Mouse (Mus musculus) kidney, embryonic 14.5 days (tissue): ENCODE measurements around the gene Pi4k2b. TPM values are rescaled to one million over a fixed set of nuclear protein-coding genes. Genes with fewer than 3 reads are reported as not detected.

Experiments
- ATAC-seq: fragments of 200-750 bp; cut with Nextera tagmentation; 2 replicates; pipeline ENCODE4 v1.8.0; 2017; ENCODE audit warnings: moderate number of reproducible peaks, mild to moderate bottlenecking, moderate TSS enrichment, moderate library complexity; ENCODE audit not compliant: low FRiP score, low TSS enrichment
- H3K27ac ChIP-seq: fragments of 300-500 bp; sonication (generic); 2 replicates; pipeline ENCODE4 v1.5.1; 2014; ENCODE audit warnings: low read depth, mild to moderate bottlenecking, low read length, moderate library complexity, mixed read lengths
- H3K27me3 ChIP-seq: fragments of 300-500 bp; sonication (generic); 2 replicates; pipeline ENCODE4 v1.6.1; 2014; ENCODE audit warnings: mild to moderate bottlenecking, low read length; ENCODE audit not compliant: control insufficient read depth, insufficient read depth
- H3K36me3 ChIP-seq: fragments of 300-500 bp; sonication (generic); 2 replicates; pipeline ENCODE4 v1.6.1; 2014; ENCODE audit warnings: low read length, mixed read lengths; ENCODE audit not compliant: control insufficient read depth, insufficient read depth
- H3K4me1 ChIP-seq: fragments of 300-500 bp; sonication (generic); 2 replicates; pipeline ENCODE4 v1.6.1; 2014; ENCODE audit warnings: low read length, mixed read lengths; ENCODE audit not compliant: control insufficient read depth, insufficient read depth
- H3K4me2 ChIP-seq: fragments of 300-500 bp; sonication (generic); replicated peaks from 2 replicates; pipeline ENCODE4 v1.6.1; 2014; ENCODE audit warnings: low read depth, mild to moderate bottlenecking, low read length
- H3K4me3 ChIP-seq: fragments of 300-500 bp; sonication (generic); 2 replicates; pipeline ENCODE4 v1.5.1; 2014; ENCODE audit warnings: mild to moderate bottlenecking, low read length
- H3K9ac ChIP-seq: fragments of 300-500 bp; sonication (generic); 2 replicates; pipeline ENCODE4 v1.6.1; 2014; ENCODE audit warnings: low read depth, mild to moderate bottlenecking, low read length, moderate library complexity
- H3K9me3 ChIP-seq: fragments of 300-500 bp; sonication (generic); 2 replicates; pipeline ENCODE4 v1.6.1; 2016; ENCODE audit warnings: low read length; ENCODE audit not compliant: control insufficient read depth
- WGBS: fragments of 180-500 bp; shearing (Covaris S2); extraction: QIAGEN DNeasy Blood & Tissue Kit; methylation state at CpG from one replicate; pipeline ENCODE4 v1.1.7; 2014; 5-methylcytosine and 5-hydroxymethylcytosine counted together
- polyA plus RNA-seq: library from polyadenylated mRNA; unstranded; fragments of >200 nt; fragmentation: Nextera tagmentation; extraction: Ambion mirVana; gene quantifications from 2 replicates; pipeline ENCODE4 v1.2.1, GENCODE M21; 2014

Pi4k2b gene
- polyA plus RNA-seq, 1 experiment from 2014 or later = 31.8 TPM

- H3K4me2 ChIP-seq = no peak overlapping the region
- no peaks in the 10 kb centered on the region for H3K4me1 ChIP-seq
- peaks cover 22% of the 10 kb centered on the region; the same call in 1 of the 2 replicates for H3K36me3 ChIP-seq
- H3K27me3 ChIP-seq = no peaks in the 10 kb centered on the region
- no peak overlapping the region for H3K9ac ChIP-seq
- H3K27ac ChIP-seq = no peak overlapping the region
- no peak for ATAC-seq
- H3K4me3 ChIP-seq = no peak overlapping the region
- no peaks in the 10 kb centered on the region for H3K9me3 ChIP-seq
- WGBS = 91% methylated on average over 7 of the region's 7 CpGs
These were observed 71.9 kb downstream of the Pi4k2b start for GRCm38 (mm10) chr5:52813312-52813711.

- no peak overlapping the region for H3K4me2 ChIP-seq
- no peaks in the 10 kb centered on the region for H3K4me1 ChIP-seq
- no peak overlapping the region for H3K27ac ChIP-seq
- H3K9ac ChIP-seq = no peak overlapping the region
- no peak overlapping the region for H3K4me3 ChIP-seq
- ATAC-seq = no peak
- H3K36me3 ChIP-seq = peaks cover 19% of the 10 kb centered on the region
- 95% methylated on average over 7 of the region's 7 CpGs for WGBS
- H3K9me3 ChIP-seq = no peaks in the 10 kb centered on the region
- no peaks in the 10 kb centered on the region for H3K27me3 ChIP-seq
These were observed 77.3 kb downstream of the Pi4k2b start for GRCm38 (mm10) chr5:52818676-52819075.

Other genes with a start within 250 kb of the Pi4k2b start
- gene Lgi2, start 175.1 kb upstream of the Pi4k2b start, polyA plus RNA-seq = 3.5 and 3.9 TPM in 2 replicates
- 4.2 and 9.2 TPM in 2 replicates for gene Sepsecs, start 71.9 kb upstream of the Pi4k2b start, polyA plus RNA-seq
- 13.5 and 18.5 TPM in 2 replicates for gene Zcchc4, start 33.8 kb downstream of the Pi4k2b start, polyA plus RNA-seq
- gene Anapc4, start 92.4 kb downstream of the Pi4k2b start, polyA plus RNA-seq = 76.0 and 120 TPM in 2 replicates